Mouse (Mus musculus) kidney, adult 2 months (tissue): ENCODE data around the gene Col27a1. TPM values are rescaled to one million over a fixed set of nuclear protein-coding genes. Genes with fewer than 3 reads are reported as not detected.
A peak's percentile ranks its signal among the peaks of the same experiment; 100 is the strongest.

Experiments
- DNase-seq: peaks from one replicate; pipeline ENCODE4 v3.0.0; 2021
- H3K27ac ChIP-seq: fragments of 200-500 bp; 2 replicates; pipeline ENCODE4 v1.5.1; 2012; ENCODE audit warnings: low read depth, low read length, control low read depth, inconsistent platforms; ENCODE audit not compliant: insufficient read depth
- H3K27me3 ChIP-seq: fragments of 200-500 bp; replicated peaks from 2 replicates; pipeline ENCODE4 v1.6.1; 2012; ENCODE audit warnings: mild to moderate bottlenecking, moderate library complexity, low read length, inconsistent platforms; ENCODE audit not compliant: control insufficient read depth, insufficient read depth
- H3K36me3 ChIP-seq: fragments of 200-500 bp; 2 replicates; pipeline ENCODE4 v1.6.1; 2012; ENCODE audit warnings: mild to moderate bottlenecking, moderate library complexity, low read length, inconsistent platforms; ENCODE audit not compliant: control insufficient read depth, insufficient read depth
- H3K4me1 ChIP-seq: fragments of 200-500 bp; 2 replicates; pipeline ENCODE4 v1.6.1; 2011; ENCODE audit warnings: low read length; ENCODE audit not compliant: control insufficient read depth, insufficient read depth
- H3K4me3 ChIP-seq: fragments of 200-500 bp; 2 replicates; pipeline ENCODE4 v1.5.1; 2011; ENCODE audit warnings: mild to moderate bottlenecking, low read depth, low read length, control low read depth; ENCODE audit not compliant: insufficient read depth
- CTCF ChIP-seq: fragments of 200-500 bp; conservative IDR thresholded peaks from 2 replicates; pipeline ENCODE4 v1.5.1; 2011; ENCODE audit warnings: low read depth, mild to moderate bottlenecking, control low read depth, low read length, moderate library complexity, mixed read lengths; ENCODE audit not compliant: insufficient read depth, insufficient read length
- POLR2A ChIP-seq: fragments of 200-500 bp; IDR thresholded peaks from one replicate; pipeline ENCODE4 v1.6.1; 2011; ENCODE audit warnings: low read depth, low read length, control low read depth
- WGBS: fragments of 180-500 bp; shearing (Covaris S2); methylation state at CpG from one replicate; pipeline ENCODE4 v1.1.7; 2018; 5-methylcytosine and 5-hydroxymethylcytosine counted together
- polyA plus RNA-seq: library from polyadenylated mRNA; depleted of rRNA; stranded (reverse); fragments of >200 nt; gene quantifications from 2 replicates; pipeline ENCODE4 v1.2.3, GENCODE M21; 2012

Col27a1 gene
- polyA plus RNA-seq, 1 experiment = 23.1 TPM

DNA sequence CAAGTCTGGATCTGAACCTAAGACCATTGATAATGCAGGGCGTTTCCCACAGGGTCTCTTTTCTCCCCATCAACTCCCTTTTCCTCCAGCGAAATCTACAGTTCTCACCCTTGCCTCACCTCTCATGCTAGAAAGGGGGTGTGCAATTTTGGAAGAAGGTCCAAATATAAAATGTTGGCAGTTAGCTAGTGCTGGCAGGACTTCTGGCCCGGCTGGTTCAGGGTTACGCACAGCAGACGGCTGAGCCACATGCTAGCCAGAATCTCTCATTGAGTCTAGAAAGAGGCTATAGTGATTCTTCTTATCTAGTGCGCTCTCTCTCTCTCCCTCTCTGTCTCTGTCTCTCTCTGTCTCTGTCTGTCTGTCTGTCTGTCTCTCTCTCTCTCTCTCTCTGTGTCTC is 45.3 kb downstream of the Col27a1 start:
- 88% methylated on average over 6 of the region's 6 CpGs for WGBS
- no peak overlapping the region for H3K4me3 ChIP-seq
- no peak for DNase-seq
- no peaks in the 10 kb centered on the region for H3K27me3 ChIP-seq
- no peak overlapping the region for H3K27ac ChIP-seq
- peaks cover 6% of the 10 kb centered on the region; the same call in 1 of the 2 replicates for H3K4me1 ChIP-seq
- no peak for TF ChIP-seq POLR2A
- TF ChIP-seq CTCF = no peak
- H3K36me3 ChIP-seq = no peaks in the 10 kb centered on the region

DNA sequence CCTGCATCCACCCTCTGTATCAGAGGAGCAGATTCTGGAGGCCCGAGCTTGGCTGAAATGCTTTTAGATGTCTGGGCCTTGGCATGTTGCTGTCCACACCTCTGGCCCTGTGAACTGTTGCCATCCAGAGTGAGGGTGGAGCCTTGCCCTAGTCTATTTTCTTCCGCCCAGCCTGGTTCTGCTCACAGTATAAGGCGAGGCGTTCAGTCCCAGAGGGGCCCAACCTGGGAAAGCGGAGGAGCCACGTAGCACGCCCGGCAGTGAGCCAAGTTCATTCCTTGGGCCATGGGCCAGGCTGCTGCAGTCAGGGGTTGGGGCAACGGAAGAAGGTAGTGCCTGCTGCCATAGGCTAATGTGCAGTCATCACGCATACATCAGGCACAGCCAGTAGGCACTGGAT is 46.7 kb downstream of the Col27a1 start:
- no peak overlapping the region for H3K4me3 ChIP-seq
- H3K36me3 ChIP-seq = no peaks in the 10 kb centered on the region
- no peak overlapping the region for H3K27ac ChIP-seq
- 73% methylated on average over 10 of the region's 10 CpGs for WGBS
- no peak for DNase-seq
- H3K27me3 ChIP-seq = no peaks in the 10 kb centered on the region
- peaks cover 3% of the 10 kb centered on the region; the same call in 1 of the 2 replicates for H3K4me1 ChIP-seq
- no peak for TF ChIP-seq CTCF
- TF ChIP-seq POLR2A = no peak

DNA sequence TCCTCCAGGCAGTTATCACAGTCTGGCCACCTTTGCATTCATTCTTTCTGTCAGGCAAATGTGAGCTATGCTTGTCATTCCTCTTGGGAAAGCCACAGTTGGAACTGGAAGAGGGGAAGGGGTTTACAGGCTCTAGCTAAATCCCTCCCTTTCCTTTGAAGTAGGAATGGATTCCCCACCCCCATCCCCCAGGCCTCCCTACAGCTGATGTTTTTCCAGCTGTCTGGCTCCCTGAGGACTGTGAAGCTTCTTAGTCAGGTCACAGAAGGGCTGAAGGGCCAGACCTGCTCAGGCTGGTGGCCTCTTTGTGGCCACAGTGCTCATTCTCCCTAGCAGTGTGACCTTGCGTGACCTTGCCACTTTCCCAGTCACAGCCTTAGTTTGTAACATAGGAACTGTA is 49.1 kb downstream of the Col27a1 start:
- Histone ChIP-seq H3K27me3 (no peaks in the 10 kb centered on the region), H3K27ac (no peak overlapping the region), H3K36me3 (no peaks in the 10 kb centered on the region), H3K4me1 (no peaks in the 10 kb centered on the region), H3K4me3 (no peak overlapping the region)
- TF ChIP-seq CTCF (no peak), POLR2A (no peak)
- no peak for DNase-seq
- WGBS = 88% methylated on average over 1 of the region's 1 CpGs

DNA sequence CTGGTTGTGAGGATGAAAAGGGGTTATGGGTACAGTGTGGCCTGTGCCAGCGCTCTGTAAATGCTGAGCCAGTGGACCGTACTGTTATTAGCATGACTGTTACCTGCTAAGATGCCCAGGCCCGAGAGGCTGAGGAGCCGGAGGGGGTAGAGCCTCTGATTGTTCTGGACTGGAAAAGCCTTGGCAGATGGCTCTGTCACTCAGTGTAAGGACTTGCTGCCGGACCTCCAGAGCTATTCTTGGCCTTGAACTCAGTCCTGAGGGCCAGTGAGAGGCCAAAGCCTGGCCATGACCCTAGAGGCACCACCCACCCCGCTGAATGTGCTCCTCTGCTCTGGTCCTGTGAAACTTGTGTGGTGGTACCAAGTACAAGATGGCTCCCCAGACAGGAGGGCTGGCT is 52.5 kb downstream of the Col27a1 start:
- DNase-seq = no peak
- Histone ChIP-seq H3K4me1 (no peaks in the 10 kb centered on the region), H3K27ac (no peak overlapping the region), H3K27me3 (no peaks in the 10 kb centered on the region), H3K4me3 (no peak overlapping the region), H3K36me3 (no peaks in the 10 kb centered on the region)
- no peak for TF ChIP-seq POLR2A
- TF ChIP-seq CTCF = no peak
- 78% methylated on average over 6 of the region's 6 CpGs for WGBS

DNA sequence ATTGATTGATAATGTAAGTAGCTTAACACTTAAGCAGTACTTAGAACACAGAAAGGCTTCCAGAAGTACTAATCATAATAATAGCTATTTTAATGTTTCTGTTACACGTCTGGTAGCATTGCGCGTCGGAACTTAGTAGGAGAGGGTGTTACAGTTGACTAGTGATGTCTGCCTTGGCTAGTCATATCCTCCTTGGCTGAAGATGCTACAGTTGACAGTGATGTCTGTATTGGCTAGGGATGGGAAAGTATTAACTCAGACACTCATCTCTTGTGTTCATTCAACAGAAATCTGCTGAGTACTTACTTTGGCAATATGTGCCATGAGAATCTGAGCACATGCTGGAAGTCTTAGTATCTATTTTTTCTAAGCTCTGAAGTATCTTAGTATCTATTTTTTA is 53.3 kb downstream of the Col27a1 start:
- WGBS = 93% methylated on average over 4 of the region's 4 CpGs
- TF ChIP-seq CTCF = no peak
- no peak for TF ChIP-seq POLR2A
- no peak for DNase-seq
- Histone ChIP-seq H3K4me1 (no peaks in the 10 kb centered on the region), H3K27ac (no peak overlapping the region), H3K36me3 (no peaks in the 10 kb centered on the region), H3K4me3 (no peak overlapping the region), H3K27me3 (no peaks in the 10 kb centered on the region)

DNA sequence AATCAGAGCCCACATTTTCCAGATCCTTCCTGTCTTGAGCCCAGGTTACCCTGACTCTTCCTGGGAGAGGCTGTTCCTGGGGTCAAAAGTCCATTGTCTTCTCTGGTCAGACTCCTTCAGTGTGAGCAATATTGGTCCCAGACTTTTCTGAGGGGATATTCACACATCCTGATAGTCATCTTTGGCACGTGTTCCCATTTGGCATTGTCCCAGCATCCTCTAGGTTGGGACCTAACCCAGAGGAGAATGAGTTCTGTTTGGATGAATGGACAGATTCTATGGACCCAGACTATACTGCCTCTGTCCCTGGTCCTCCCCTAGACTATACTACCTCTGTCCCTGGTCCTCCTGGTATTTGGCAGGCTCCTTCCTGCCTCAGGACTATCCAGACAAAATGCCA is 53.8 kb downstream of the Col27a1 start:
- no peak for DNase-seq
- Histone ChIP-seq H3K4me3 (no peak overlapping the region), H3K36me3 (no peaks in the 10 kb centered on the region), H3K4me1 (no peaks in the 10 kb centered on the region), H3K27me3 (no peaks in the 10 kb centered on the region), H3K27ac (no peak overlapping the region)
- WGBS = 46% methylated on average over 1 of the region's 1 CpGs
- TF ChIP-seq POLR2A (no peak), CTCF (no peak)

DNA sequence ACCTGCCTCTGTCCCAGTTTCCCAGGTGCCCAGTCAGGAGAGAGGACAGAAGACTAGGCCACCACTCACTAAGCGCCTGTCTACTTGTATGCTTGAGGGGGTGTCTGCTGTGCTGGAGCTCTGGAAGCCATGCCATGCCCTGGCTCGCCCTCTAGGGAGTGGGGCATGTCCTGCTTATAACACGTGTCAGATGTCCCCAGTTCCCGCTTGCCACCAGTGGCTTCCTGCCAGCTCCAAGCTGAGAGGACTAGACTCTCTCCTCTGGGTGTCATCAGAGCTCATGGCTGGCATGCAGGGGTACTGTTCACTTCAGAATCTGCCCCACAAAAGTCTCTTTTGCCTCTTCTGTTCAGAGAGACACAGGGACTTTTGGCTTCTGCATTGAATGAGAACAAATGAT is 55.0 kb downstream of the Col27a1 start:
- 77% methylated on average over 4 of the region's 4 CpGs for WGBS
- H3K27ac ChIP-seq = no peak overlapping the region
- no peak overlapping the region for H3K4me3 ChIP-seq
- H3K4me1 ChIP-seq = no peaks in the 10 kb centered on the region
- no peak for TF ChIP-seq CTCF
- TF ChIP-seq POLR2A = no peak
- H3K27me3 ChIP-seq = no peaks in the 10 kb centered on the region
- DNase-seq = no peak
- no peaks in the 10 kb centered on the region for H3K36me3 ChIP-seq

DNA sequence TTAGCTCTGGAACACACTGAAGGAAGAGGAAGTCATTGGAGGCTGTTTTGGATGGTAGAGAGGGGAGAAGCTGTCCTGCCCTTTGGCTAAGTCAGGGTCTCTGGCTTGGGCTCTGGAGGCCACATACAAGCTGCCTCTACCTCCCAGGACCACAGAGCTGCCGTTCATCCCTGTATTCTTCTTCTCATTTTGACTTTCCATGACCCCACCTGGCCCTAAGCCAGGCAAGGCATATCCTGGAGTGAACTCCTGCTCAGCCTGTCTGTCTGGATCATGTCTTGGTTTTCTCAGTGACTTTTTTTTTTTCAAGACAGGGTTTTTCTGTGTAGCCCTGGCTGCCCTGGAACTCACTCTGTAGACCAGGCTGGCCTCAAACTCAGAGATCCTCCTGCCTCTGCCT is 60.7 kb downstream of the Col27a1 start:
- TF ChIP-seq CTCF (no peak), POLR2A (no peak)
- Histone ChIP-seq H3K4me3 (no peak overlapping the region), H3K27me3 (no peaks in the 10 kb centered on the region), H3K27ac (no peak overlapping the region), H3K36me3 (no peaks in the 10 kb centered on the region), H3K4me1 (no peaks in the 10 kb centered on the region)
- DNase-seq = peak; percentile 44
- 26% methylated on average over 1 of the region's 1 CpGs for WGBS
